Mouse (Mus musculus) CD4-positive, CD25-positive, alpha-beta regulatory T cell (primary cell): Measurements from ENCODE around the gene Dhh. TPM values are rescaled to one million over a fixed set of nuclear protein-coding genes. Genes with fewer than 3 reads are reported as not detected.

Source experiments
- polyA plus RNA-seq: library from polyadenylated mRNA; unstranded; fragments of 100-300 nt; shearing (Covaris generic); gene quantifications from one replicate; pipeline ENCODE4 v1.2.1, GENCODE M21; 2017

Dhh gene
- not detected for polyA plus RNA-seq

DNA sequence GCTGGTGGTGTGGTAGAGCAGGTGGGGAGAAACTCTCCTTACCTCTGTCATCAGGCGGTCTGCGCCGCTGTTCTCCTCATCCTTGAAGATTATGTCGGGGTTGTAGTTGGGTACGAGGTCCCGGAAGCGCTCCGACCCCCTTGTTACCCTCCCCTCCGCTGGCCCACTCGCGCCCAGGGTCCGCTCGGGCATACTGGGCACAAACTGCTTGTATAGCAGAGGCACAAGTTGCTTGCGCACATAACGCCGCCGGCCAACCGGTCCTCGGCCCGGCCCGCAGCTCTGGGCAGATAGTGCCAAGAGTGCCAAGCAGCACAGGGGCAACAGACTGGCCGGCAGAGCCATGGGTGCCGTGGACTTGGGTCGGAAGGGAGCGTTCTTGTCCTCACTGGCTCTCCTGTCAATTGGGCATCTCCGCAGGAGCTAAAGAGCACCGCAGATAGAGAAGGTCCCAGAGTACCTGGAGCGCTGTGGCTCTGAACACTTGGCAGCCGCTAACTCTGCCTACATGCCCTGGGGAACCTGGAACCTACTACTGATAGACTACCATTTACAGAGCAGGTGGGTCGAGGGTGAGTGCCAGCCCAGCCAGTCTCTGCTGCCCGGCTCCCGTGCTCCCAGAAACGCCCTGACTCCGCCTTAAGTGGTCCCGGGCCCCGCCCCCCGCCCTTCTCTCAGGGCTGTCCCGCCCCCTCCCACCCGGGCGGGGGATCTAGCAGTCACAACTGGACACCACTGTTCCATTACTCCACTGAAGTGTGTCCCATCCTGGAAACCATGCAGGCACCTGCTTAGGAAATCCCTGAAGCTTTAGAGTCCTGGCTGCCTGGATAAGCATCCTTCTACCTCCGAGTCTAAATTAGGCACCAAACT lies at the start of gene Dhh:
TSS of gene Dhh (minus strand) at position 613 of the 873 bp plus-strand sequence.

DNA sequence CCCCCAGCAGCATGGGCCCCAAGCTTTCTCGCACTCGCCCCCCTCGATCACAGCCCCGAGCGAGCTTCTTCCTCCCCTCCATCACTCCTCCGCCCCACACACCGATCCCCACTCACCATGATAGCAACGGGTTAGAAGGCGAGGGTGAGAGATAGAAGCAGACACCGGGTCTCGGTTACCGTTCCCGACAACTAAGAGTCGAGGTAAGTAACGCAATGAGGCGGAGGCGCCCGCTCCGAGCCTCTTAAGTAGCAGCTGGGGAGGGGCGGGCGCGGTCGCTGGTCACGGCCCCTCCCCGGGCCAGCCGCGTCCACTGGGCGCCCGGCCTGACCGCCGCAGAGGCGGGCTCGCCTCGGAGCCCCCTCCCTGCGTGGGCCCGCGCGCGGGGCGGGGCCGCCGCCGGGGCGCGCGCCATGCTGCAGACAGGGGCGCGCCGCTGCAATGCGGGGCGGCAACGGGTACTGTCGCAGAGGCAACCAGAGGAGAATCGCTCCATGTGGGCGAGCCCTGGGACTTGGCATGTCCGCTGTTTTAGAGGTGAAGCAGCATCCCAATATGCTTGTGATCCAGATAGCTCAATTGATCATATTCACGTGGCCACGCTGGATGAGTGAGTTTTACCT lies 36.0 kb upstream of the Dhh start, which contains the start of gene Tuba1b:
TSS of gene Tuba1b (minus strand) at position 349 of the 623 bp plus-strand sequence.

DNA sequence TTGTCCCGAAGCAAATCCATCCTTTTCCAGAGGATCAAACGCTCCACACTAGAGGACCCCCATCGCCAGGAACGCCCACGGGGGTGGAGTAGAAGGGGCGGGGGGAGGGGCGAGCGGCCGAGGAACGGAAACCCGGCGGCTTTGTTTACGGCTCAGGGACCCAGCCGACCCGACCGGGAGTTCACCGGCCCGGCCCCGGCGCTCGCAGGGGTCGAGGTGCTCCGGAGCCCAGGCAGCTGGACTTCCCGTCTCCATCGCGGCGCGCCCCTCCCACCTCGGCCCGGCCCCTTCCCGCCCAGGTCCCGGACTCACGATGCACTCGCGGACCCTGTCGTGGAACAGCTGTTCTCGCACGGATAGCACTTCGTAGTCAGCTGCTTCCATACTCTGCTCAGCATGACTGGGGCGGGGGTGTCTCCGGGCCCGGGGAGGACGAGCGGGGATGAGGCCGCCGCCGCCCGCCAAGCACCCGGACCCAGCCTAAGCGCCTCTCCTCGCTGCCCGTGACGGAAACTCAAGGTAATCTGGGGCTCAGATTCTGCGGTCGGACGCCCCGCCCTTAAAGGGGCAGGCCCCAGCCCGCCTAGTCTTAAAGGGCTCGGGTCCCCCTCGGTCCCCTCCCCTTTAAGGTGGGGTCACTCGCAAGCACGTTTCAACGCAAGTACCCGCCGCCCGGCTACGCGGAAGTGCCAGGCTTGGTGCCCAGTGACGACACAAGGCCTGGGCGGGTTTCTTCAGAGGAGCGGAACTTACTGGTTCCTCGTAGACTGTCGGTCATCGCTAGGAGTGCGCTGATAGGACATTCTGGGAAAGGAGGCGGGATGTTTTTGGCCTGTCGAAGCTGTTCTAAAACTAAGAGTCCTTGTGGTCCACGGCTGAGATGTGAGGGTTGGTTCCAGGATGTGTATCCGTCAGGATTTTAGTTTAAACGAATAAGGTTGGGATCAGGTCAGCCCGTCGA lies 19.5 kb upstream of the Dhh start, which contains the start of gene Lmbr1l:
TSS of gene Lmbr1l (minus strand) at position 694 of the 961 bp plus-strand sequence.

DNA sequence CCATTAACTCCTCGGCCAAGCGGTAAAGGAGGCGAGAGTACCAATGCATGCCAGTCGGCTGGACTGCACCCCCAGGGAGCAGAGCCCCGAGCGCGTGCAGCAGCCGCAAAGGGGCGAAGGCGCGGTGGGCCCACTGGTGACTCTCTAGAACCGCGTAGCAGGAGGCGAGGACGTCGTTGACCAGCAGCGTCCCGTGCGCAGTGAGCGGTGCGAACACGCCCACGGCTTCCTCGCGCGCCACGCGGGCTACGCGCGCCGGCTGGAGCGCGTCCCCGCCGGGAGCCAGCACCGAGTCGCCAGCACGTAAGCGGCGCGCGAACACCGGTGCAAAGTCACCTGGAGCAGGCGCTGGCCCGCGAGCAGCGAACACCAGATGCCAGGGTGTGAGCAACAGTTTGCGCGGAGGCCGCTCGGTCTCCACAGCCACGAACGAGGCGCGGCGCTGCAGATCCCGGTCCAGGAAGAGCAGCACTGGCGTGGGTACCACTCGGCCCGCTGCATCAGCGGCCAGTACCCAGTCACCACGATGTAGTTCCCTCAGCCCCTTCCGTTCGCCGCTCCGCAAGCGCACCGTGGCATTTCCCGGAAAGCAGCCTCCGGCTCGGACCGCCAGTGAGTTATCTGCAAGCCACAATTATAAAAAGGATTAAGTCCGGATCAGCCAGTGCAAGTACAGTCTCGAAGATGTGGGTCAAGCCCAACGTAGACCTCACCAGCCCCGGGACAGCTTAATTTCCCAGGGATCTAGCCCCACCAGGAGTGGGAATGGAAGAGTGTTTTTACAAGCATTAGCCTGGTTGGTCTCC lies 4.2 kb downstream of the Dhh start, which contains the start of gene Rhebl1:
TSS of gene Rhebl1 (minus strand) at position 601 of the 806 bp plus-strand sequence.

DNA sequence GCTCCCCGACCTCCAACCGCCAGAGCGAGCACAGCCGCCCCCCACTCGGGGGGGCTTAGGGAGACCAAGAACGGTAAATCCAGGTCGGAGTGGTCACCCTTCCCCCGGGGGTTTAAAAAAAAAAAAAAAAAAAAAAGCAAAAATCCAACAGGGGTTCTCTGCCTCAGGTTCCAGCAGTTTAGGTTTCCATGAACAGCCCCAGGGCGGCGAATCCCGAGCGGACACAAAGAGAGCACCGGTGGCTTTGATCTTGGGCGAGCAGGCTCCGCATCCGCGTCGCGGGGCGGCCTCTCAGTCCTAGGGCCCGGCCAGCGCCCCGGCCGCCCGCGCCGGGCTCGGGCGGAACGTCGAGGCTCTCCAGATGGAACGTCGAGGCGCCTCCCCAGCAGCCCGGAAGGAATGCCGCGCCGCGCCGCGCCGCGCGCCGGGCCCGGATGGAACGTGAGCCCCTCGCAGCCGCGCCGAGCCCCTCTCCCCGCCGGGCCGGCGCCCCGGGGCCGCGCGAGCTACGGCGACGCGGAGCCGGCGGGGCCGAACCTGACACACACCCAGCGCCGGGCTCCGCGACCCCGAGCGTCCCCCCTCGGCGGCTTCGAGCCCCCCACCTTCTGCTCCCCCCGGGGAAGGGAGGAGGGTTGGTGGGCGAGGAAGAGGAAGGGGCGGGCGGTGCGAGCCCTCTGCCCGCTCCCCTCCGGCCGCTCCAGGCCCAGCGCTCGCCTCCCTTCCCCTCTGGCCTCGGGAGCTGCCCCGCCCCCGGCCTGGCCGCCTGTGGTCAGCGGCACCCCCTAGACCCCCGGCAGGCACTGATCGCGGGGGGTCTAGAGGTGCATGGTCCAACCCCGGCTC lies 27.0 kb downstream of the Dhh start, which contains the start of gene Kmt2d:
TSS of gene Kmt2d (minus strand) at position 135 of the 846 bp plus-strand sequence.

Other genes starting within 250 kb of the Dhh start
- gene Ddx23, start 235.6 kb downstream of the Dhh start, polyA plus RNA-seq = 21.9 TPM
- 0.87 TPM for gene Rnd1, start 221.1 kb downstream of the Dhh start, polyA plus RNA-seq
- not detected for gene Ccdc65, start 190.3 kb downstream of the Dhh start, polyA plus RNA-seq
- 0.74 TPM for gene Fkbp11, start 170.3 kb downstream of the Dhh start, polyA plus RNA-seq
- gene Arf3, start 135.3 kb downstream of the Dhh start, polyA plus RNA-seq = 148 TPM
- 0.20 TPM for gene Wnt10b, start 120.4 kb downstream of the Dhh start, polyA plus RNA-seq
- gene Wnt1, start 108.7 kb downstream of the Dhh start, polyA plus RNA-seq = not detected
- gene Ddn, start 89.0 kb downstream of the Dhh start, polyA plus RNA-seq = not detected
- gene Prkag1, start 67.0 kb downstream of the Dhh start, polyA plus RNA-seq = 129 TPM
- gene Kmt2d, start 27.3 kb downstream of the Dhh start, polyA plus RNA-seq = 31.2 TPM
- gene Rhebl1, start 4.0 kb downstream of the Dhh start, polyA plus RNA-seq = 17.2 TPM
- 70.7 TPM for gene Lmbr1l, start 19.7 kb upstream of the Dhh start, polyA plus RNA-seq
- 434 TPM for gene Tuba1b, start 36.0 kb upstream of the Dhh start, polyA plus RNA-seq
- not detected for gene Gm49450, start 55.0 kb upstream of the Dhh start, polyA plus RNA-seq
- 182 TPM for gene Tuba1a, start 55.2 kb upstream of the Dhh start, polyA plus RNA-seq
- gene Tuba1c, start 131.4 kb upstream of the Dhh start, polyA plus RNA-seq = 49.3 TPM
- not detected for gene Prph, start 156.6 kb upstream of the Dhh start, polyA plus RNA-seq
- gene Troap, start 176.0 kb upstream of the Dhh start, polyA plus RNA-seq = 0.72 TPM
- not detected for gene C1ql4, start 189.3 kb upstream of the Dhh start, polyA plus RNA-seq
- gene Dnajc22, start 194.6 kb upstream of the Dhh start, polyA plus RNA-seq = not detected
- gene Spats2, start 227.4 kb upstream of the Dhh start, polyA plus RNA-seq = 0.85 TPM